Mouse (Mus musculus) liver, adult 10 weeks (tissue): ENCODE results near the gene Prr14l. TPM values are rescaled to one million over a fixed set of nuclear protein-coding genes. Genes with fewer than 3 reads are reported as not detected.

Source experiments
- polyA plus RNA-seq: library from polyadenylated mRNA; stranded (reverse); fragments of 350-450 nt; fragmentation: Illumina TruSeq; extraction: RNeasy Lipid Tissue Mini Kit (QIAGEN cat#74804); gene quantifications from one replicate; pipeline ENCODE4 v1.2.3, GENCODE M21; 2014; ENCODE audit warnings: low read depth, low replicate concordance

Gene Prr14l
- 5.1 TPM for polyA plus RNA-seq

DNA sequence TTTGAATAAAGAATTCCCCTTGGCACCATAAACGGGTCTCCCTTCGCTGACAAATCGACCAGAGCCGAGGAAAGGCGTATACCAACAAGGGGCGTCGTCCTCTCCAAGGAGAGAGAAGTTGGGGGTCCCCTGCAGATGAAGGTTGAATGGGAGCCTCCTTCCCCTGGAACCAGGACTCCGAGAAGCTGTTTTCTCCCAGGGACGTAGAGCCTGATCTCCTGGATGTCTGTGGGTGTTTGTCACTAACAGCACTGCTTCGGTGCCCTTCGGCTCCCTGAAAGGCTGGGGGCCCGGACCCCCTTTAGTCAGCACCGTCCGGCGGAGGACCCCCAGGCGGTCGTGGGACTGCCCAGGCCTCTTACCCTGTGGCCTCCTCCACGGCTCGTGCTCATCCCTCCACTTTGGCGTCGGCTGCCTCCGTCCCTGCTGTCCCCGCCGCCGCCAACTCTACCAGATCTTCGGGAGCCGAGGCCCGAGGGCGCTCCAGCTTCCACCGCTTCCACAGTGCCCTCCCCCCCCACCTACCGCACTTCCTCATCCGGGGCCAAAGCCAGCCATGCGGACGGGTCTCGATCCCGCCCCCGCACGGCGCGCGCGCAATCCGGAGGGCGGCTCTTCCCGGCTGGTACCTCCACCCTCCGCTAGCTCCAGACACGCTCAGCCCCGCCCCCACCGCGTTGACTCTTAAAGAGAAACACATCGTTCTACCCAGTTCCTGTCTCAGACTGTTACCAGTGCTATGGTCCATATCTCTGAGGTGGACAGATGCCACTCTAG, at the start of gene Prr14l:
Gene Prr14l (minus strand): TSS at position 526 of the 777 bp plus-strand sequence.

DNA sequence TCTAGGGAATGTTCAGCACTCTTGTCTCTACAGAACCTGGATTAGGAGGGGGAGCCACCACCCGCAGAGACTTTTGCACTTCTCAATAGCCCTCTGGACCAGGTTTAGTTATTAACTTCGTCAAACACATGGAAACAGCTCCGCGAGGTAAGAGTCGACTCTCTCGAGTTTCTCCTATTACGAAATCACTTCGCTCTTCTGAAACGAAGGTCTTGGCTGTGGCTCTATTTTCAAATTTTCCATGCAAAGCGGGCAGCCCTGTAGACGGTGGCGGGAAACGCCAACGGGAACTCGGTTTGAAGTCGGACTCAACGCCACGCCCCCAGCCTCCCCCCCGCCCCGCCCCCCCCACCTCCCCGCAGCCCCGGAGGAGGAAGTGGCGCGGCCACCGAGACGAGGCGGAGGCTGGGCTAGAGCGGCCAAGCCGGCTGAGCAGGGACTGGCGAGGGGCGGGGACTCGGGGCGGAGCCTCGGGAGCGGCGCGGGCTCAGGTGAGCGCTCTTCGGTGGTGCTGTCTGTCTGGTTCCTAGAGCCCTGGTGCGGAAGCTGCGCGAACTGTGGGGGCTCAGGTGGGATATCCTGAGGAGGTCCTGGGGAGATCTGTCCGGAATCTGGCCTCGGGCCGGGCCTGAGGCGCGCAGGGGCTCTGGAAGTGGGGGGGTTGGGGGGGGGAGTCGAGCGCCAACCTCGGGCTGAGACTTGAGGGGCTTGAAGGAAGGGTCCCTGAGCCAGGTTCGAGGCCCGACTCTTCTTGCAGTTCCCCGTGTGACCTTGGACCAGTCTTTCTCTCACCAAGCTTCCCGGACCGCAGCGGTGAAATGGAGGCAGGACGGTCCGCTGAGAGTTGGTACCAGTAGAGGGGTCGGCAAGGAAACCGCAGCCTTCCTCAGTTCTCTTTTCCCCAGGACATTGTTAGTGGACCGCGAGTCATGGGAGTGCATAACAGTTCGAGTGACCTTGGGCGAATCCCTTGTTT, 9.5 kb upstream of the Prr14l start, which contains the start of gene Depdc5:
Gene Depdc5 (plus strand): TSS at position 449 of the 976 bp plus-strand sequence.

GRCm38 (mm10) chr5:32827009-32827408, 27.0 kb downstream of the Prr14l start, which contains the start of gene Gm20671:
Gm20671 (minus strand) TSS chr5:32827109.

DNA sequence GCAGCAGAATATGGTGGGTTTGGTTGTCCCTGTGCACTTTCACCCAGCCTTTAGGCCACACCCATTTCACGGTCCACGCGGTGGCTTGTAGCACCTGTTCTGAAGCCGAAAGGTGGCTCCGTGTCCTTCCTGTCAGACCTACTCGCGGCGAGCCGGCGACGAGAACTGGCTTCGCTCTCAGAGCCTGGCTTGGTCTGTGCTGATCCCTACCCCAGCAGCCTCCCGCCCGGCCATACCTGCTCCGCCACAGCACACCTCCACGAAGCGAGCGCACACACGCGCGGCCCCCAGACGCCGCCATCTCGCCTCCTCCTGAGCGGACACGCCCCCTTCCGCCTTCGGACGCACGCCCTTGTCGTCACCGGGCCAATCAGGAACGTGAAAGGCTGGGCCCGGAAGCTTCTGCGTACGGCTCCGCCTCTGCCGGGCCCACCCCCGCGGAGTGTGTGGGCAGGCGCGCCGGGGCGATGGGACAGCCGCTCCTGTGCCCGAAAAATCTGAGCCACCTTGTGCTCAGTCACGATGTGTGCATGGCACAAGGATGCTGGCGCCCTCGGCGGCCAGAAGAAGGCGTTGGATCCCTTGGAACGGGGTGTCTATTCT, 68.6 kb downstream of the Prr14l start, which contains the start of gene Pisd:
Gene Pisd (minus strand): TSS at position 334 of the 603 bp plus-strand sequence.

Other genes with a start within 250 kb of the Prr14l start
- gene Yes1, start 243.1 kb downstream of the Prr14l start, polyA plus RNA-seq: 41.7 TPM
- 8.2 TPM for gene Pisd, start 68.6 kb downstream of the Prr14l start, polyA plus RNA-seq
- gene Gm20671, start 27.1 kb downstream of the Prr14l start, polyA plus RNA-seq: not detected
- 14.8 TPM for gene Depdc5, start 9.4 kb upstream of the Prr14l start, polyA plus RNA-seq
- gene Ywhah, start 164.6 kb upstream of the Prr14l start, polyA plus RNA-seq: 79.1 TPM
- 1.1 TPM for gene Slc5a1, start 250.0 kb upstream of the Prr14l start, polyA plus RNA-seq